Mouse (Mus musculus) gastrocnemius, postnatal 36 days (tissue): Measurements from ENCODE around the gene Aoc2. TPM values are rescaled to one million over a fixed set of nuclear protein-coding genes. Genes with fewer than 3 reads are reported as not detected.
"Not testable (repeated sequence)": the region's sequence is repeated elsewhere in the genome, so short reads cannot be mapped to it uniquely, and the experiment has no call there.

Source experiments
- DNase-seq, 2 experiments: peaks; one replicate each; pipeline ENCODE4 v3.0.0; 2022
- intact Hi-C: fragments of 180-260 bp; cut with DNase I; formaldehyde crosslinking; loops from one replicate; pipeline ENCODE4 v1.15.1; 2025
- microRNA-seq, 2 experiments: library from miRNA; unstranded; fragments of <30 nt; microRNA quantifications; one replicate each; pipeline ENCODE4 v1.2.0; 2021
- total RNA-seq, 2 experiments: library from RNA; stranded (reverse); gene quantifications; 2 replicates each; pipeline ENCODE4 v1.2.3; 2021

Gene Aoc2
- total RNA-seq, 2 experiments from 2014 or later: 0.92 to 1.2 TPM

DNA sequence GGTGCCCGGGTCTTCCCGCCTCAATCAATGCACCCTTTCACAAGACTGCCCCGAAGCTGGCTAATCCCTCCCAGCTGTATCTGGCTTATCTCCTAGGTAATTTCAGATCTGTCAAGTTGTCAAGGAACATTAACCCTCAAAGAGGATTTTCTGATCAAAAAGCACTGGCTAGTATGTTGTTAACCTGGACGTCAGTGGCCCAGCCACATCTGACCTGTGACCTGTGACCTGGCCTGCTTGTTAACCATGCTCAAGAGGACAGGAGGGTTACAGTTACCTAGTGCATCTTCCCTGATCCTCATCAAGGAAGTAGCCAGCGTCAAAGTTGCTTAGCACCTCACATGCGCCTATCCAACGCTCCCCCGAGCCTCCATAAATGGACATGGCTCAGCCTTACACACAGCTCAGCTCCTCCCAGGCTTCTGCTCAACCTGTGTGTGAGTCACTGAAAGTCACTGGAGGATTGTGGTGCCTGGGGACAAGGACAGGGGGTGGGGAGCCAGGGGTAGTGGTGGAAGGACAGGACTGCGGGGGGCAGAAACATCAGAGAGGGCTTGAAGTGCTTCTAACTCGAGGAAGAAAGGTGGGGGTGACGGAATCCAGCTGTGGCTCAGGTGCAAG, 26.3 kb downstream of the Aoc2 start:
- DNase-seq: no peak
- intact Hi-C loops: no loop called here

DNA sequence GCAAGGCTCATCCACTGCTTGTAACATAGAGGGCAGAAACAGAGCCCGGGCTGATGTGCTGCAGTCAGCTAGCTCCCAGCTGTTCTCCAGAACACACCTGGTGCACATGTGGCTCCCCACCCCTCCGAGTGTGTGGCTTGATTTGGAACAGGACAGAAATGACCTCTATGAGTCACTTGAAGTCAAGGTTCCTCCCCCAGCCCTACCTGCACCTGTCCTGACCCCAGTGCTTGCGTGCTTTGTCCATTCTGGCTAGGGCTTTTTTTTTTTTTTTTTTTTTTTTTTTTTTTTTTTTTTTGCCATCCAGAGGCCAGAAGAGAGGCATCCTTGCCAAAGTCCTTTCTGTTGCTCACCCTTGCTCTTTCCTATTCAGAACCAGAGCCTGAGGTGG, 26.9 kb downstream of the Aoc2 start:
- DNase-seq: no peak
- intact Hi-C loops: no loop called here

DNA sequence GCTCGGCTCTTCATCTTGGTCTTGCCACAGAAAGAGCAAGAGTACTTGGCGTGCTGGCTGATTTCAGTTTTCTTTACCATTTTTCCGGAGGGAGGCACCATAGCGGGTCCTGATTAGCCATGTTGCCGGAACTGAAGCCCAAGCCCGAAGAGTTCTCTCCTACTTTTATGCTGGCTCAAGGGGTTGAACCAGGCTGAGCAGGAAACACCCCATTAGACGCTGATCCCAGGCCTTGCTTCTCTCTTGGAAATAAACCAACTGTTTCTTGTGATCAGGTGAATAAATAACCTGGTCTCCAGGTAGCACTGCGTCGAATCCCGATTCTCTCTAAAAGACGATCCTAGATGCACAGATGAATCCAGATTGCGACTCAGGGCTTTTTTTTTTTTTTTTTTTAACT, 28.6 kb downstream of the Aoc2 start:
- no peak for DNase-seq
- intact Hi-C loops: no loop called here

DNA sequence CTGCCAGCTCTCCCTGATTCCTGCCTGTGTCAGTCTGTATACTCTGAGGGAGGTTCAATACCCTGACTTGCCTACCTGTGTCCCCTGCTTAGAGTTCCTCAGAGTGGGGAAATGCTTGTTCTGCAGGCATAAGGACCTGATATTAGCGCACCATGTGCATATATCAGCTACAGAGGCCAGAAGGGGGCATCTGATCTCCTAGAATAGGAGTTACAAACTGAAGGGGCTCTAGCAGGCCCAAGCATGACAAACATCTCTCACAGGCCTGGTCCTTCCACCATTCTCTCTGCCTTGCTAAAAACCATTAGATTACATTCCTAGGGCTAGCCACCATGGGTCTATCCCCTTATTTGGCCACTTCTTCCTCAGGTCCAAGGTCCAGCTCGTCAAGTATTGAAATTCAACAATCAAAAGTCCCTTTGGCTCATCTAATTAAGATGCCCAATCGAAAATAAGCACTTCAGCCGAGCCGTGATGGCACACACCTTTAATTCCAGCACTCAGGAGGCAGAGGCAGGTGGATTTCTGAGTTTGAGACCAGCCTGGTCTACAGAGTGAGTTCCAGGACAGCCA, 29.7 kb downstream of the Aoc2 start:
- intact Hi-C loops: no loop called here
- no peak for DNase-seq

DNA sequence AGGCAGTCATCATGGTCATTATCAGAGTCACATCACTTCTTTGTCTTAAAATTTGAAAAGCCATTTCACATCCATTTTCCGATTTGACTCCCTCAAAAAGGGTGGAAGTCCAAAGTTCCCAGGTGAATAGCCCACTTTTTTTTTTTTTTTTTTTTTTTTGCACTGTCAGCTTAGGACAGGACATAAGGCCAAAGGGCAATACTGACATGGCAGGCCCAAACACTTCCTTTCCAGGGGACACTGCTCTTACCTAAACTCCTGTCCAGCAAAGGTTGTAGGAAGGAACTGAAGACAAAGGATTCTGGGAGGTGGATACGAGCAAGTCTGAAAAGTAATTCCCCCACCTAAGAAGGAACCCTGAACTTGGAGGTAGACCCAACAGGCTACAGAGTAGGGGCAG, 31.1 kb downstream of the Aoc2 start:
- no peak for DNase-seq
- intact Hi-C loops: no loop called here

DNA sequence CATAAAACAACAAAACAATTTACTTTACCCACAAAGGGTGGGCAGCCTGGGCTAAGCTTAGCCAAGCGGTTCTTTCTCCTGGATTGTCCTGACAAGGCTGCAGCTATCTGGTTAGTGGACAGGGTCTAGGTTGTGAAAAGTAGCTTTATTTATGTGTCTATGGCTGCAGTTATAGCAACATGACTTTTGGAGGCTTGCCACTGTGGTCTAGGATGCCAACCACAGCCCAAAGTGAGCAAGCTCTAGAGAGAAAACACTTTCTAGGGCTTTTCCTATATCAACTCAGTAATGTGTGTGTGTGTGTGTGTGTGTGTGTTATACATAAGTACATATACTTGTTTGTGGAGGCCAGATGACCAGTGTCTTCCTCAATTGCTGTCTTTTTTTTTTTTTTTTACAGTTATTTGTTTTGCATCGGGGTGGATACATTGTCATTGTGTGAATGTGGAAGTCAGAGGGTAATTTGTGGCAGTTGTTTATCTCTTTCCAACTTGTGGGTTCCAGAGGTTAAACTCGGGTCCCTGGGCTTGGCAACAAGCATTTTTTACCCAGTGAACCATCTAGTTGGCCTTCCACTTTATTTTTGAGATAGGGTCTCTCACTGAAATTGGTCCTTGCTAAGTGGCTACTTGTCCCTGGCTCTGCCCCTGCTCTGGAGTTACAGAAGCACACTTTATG, 32.8 kb downstream of the Aoc2 start:
- no peak for DNase-seq
- intact Hi-C loops: no loop called here

DNA sequence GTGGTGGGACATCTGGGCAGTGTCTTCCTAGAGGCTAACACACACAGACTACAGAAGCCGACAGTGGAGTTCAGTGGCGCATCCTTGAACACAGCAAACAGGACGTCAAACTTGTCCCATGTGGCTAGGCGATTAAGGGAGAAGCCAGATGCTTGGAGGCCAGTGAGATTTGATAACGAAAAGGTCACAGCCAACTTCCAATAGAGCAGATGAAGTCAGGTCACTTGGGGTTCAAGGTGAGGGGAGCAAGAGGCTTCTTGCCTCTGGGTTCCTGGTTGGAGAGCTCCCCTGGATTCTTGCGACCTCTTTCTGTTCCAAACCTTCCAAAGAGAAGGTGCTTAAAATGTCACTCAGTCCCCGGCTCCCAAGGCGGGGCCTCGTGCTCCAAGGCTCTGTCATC, 34.9 kb downstream of the Aoc2 start:
- DNase-seq: no peak
- intact Hi-C loops: no loop called here

DNA sequence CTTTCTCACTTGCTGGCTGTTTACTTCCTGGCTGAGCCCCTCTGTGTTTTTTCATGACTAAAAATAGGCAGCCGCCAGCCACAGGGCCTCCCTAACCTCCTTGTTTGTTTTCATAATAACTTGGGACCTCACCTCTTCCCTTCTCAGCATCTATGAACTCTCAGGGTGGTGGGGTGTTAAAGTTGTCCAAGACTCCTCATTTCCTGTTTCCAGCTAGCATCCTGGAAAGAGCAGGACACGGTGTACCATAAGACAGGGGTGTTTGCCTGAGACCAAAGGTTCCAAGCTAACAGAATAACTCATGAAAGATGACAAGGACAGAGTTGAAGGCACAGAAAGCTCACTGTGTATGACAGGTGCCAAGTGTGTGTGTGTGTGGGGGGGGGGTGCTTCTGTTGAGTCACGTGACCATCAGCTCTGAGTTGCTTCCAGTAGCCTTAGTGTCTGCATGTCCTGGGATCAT, 35.8 kb downstream of the Aoc2 start:
- DNase-seq: no peak
- intact Hi-C loops: no loop called here

DNA sequence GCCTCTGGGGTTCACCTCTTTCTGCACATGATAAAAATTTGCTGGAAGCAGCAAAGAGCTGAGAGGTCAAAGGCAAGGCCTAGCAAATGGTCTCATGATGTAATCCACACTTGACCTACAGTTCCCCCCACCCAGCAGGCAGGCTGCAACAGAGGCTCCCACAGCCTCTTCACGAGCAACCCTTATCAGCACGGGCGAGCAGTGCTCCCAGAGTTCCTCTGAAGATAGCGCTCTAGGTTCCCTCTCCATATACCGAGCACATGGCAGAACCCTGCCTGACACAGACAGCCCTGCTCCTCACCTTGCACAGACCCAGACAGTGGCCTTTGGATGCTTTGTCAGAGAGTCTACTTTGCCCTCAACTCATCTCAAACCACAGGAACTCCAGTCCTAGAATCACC, 39.7 kb downstream of the Aoc2 start:
- intact Hi-C loops: no loop called here
- DNase-seq: no peak

DNA sequence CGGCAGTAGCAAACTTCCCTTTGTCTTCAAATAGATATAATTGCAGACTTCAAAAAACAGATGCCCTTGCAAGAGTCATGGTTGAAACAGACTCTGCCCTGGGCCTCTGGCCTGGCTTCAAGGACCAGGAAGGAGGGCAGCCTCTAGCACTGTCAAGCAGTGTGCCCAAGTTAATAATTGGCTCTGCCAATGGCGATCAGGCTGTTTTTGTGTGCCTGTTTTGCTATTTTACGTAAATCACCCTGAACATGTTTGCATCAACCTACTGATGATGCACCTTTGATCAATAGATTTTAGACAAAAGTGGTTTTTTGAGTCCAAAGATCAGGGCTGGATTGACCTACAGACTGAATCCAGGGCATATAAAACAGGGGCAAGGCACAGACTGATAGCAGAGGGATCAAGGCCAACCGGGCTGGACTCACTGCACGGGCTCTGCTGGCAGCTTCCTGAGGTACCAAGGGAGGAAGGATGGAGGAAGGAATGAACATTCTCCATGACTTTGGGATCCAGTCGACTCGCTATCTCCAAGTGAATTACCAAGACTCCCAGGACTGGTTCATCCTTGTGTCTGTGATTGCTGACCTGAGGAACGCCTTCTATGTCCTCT, 42.6 kb downstream of the Aoc2 start, which contains the start of gene G6pc:
Gene G6pc, plus strand, starts transcription at position 236 of the 610 bp plus-strand sequence.
- intact Hi-C loops: no loop called here
- DNase-seq: no peak

DNA sequence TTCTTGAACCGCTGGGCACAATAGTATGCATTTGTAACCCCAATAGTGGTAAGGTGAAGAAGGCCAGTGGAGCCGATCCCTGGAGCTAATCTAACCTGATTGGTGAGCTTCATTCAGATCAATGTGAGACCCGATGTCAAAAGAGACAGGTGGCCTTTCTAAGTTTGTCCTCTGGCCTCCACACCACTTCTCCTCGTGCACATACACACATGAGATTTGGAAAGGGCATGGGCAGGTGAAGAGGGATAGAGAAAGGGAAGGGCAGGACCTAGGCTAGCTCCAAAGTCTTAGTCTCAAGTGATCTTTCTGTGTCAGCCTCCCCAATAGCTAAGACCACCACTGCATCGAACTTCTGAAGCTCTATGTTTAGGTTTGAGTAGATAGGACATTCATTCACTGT, 45.3 kb downstream of the Aoc2 start:
- intact Hi-C loops: no loop called here
- DNase-seq: no peak

DNA sequence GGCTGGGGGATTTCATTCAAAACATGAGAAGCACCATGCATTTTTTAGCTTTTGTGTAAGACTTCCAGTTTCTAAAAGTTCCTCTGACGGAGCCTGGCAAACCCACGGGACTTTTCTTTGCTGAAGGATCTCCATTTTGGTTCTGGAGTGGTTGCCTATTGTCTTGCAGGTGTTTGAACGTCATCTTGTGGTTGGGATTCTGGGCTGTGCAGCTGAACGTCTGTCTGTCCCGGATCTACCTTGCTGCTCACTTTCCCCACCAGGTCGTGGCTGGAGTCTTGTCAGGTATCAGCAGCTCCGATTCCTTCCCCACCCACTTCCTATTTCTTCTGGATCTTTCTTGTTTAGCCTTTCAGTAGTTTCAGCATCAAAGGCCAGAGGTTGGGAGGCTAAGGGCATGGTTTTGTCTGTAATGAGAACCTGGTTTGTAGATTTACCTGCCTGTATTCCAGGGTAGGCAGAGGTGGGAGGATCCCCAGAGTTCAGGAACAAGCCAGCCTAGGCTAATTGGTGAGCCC, 49.6 kb downstream of the Aoc2 start:
- intact Hi-C loops: no loop called here
- no peak for DNase-seq

DNA sequence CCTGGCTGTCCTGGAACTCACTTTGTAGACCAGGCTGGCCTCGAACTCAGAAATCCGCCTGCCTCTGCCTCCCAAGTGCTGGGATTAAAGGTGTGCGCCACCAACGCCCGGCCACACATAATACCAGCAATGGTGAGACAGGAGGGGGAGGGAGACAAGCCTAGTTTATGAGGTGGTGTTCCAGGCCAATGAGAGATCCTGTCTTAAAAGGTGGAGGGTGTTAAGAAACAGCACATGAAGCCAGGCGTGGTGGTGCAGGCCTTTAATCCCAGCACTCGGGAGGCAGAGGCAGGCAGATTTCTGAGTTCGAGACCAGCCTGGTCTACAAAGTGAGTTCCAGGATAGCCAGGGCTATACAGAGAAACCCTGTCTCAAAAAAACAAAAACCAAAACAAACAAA, 53.3 kb downstream of the Aoc2 start:
- intact Hi-C loops, DNase-seq: not testable (repeated sequence)

DNA sequence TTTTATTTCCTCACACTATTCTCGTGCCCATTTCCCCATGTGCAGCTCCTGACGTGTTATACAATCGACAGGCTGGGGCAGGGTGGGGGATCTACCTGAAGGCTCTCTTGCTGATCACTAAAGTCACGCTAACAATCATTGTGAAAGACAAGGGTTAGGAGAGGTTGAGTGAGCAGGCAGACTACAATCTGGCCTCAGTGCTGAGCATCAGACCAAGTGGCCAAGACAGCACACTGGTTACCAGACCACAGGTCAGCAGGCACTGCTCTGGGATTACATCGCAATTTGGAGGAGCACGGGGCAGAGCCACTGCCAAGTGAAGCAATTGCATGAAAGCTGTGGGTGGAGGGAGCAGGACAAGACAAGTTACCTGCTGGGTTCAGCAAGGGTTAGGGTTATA, 54.1 kb downstream of the Aoc2 start:
- intact Hi-C loops: no loop called here
- no peak for DNase-seq

Small RNAs within 50 kb of the gene (microRNA-seq; reads per million reads assigned to microRNA genes)
- 0 reads per million in 2 experiments for gene Gm25593

Other genes starting within 250 kb of the Aoc2 start
- not detected for gene Hsd17b1, start 246.7 kb upstream of the Aoc2 start, total RNA-seq
- gene Coasy, start 242.5 kb upstream of the Aoc2 start, total RNA-seq: 1 to 10 TPM; 8.0 to 8.9 TPM
- 10 to 100 TPM in 1 of 2 experiments, 1 to 10 TPM in 1; 8.8 to 12.4 TPM for gene Mlx, start 237.8 kb upstream of the Aoc2 start, total RNA-seq
- 1 to 10 TPM; 1.6 to 2.1 TPM for gene Psmc3ip, start 229.6 kb upstream of the Aoc2 start, total RNA-seq
- 10 to 100 TPM; 29.6 to 29.7 TPM for gene Retreg3, start 205.2 kb upstream of the Aoc2 start, total RNA-seq
- 10 to 100 TPM; 23.9 TPM for gene Tubg1, start 205.1 kb upstream of the Aoc2 start, total RNA-seq
- 1 to 10 TPM; 2.3 to 2.6 TPM for gene Tubg2, start 169.2 kb upstream of the Aoc2 start, total RNA-seq
- 1 to 10 TPM; 1.1 to 2.1 TPM for gene Cntnap1, start 154.5 kb upstream of the Aoc2 start, total RNA-seq
- 10 to 100 TPM; 22.4 to 27.6 TPM for gene Plekhh3, start 153.7 kb upstream of the Aoc2 start, total RNA-seq
- not detected for gene Ccr10, start 149.6 kb upstream of the Aoc2 start, total RNA-seq
- gene Ezh1, start 98.6 kb upstream of the Aoc2 start, total RNA-seq: 10 to 100 TPM; 20.5 to 23.8 TPM
- gene Ramp2, start 79.0 kb upstream of the Aoc2 start, total RNA-seq: 10 to 100 TPM; 35.3 to 38.3 TPM
- gene Vps25, start 71.4 kb upstream of the Aoc2 start, total RNA-seq: 10 to 100 TPM; 36.2 to 39.4 TPM
- under 1 TPM; 0.10 to 0.15 TPM for gene Wnk4, start 64.5 kb upstream of the Aoc2 start, total RNA-seq
- under 1 TPM; 0.10 to 0.15 TPM for gene Cntd1, start 46.1 kb upstream of the Aoc2 start, total RNA-seq
- 10 to 100 TPM; 64.3 to 71.4 TPM for gene Coa3, start 45.9 kb upstream of the Aoc2 start, total RNA-seq
- gene Becn1, start 22.8 kb upstream of the Aoc2 start, total RNA-seq: 10 to 100 TPM; 73.9 to 78.0 TPM
- gene Psme3, start 8.8 kb upstream of the Aoc2 start, total RNA-seq: 10 to 100 TPM; 54.1 to 57.8 TPM
- gene Aoc3, start 5.5 kb downstream of the Aoc2 start, total RNA-seq: 1 to 10 TPM; 4.7 to 7.1 TPM
- gene G6pc, start 42.5 kb downstream of the Aoc2 start, total RNA-seq: not detected
- 10 to 100 TPM; 10.5 to 19.4 TPM for gene Aarsd1, start 92.6 kb downstream of the Aoc2 start, total RNA-seq
- 10 to 100 TPM in 1 of 2 experiments, 1 to 10 TPM in 1; 8.1 to 13.0 TPM for gene Gm27029, start 99.7 kb downstream of the Aoc2 start, total RNA-seq
- 1 to 10 TPM; 6.7 to 7.9 TPM for gene Rundc1, start 100.0 kb downstream of the Aoc2 start, total RNA-seq
- gene Ptges3l, start 100.3 kb downstream of the Aoc2 start, total RNA-seq: 100 to 1,000 TPM in 1 of 2 experiments, 10 to 100 TPM in 1; 83.5 to 111 TPM
- gene Rpl27, start 117.2 kb downstream of the Aoc2 start, total RNA-seq: 10 to 100 TPM; 35.1 to 42.1 TPM
- 10 to 100 TPM in 1 of 2 experiments, 1 to 10 TPM in 1; 9.1 to 13.0 TPM for gene Ifi35, start 123.3 kb downstream of the Aoc2 start, total RNA-seq
- 1 to 10 TPM; 2.8 to 3.0 TPM for gene Rnd2, start 139.9 kb downstream of the Aoc2 start, total RNA-seq
- gene Vat1, start 141.2 kb downstream of the Aoc2 start, total RNA-seq: 10 to 100 TPM; 11.5 to 12.3 TPM
- gene Brca1, start 226.9 kb downstream of the Aoc2 start, total RNA-seq: under 1 TPM; 0.31 to 0.57 TPM
- 10 to 100 TPM; 54.0 to 61.6 TPM for gene Nbr1, start 227.1 kb downstream of the Aoc2 start, total RNA-seq